Mouse (Mus musculus): ENCODE results near the gene Crebbp. TPM values are rescaled to one million over a fixed set of nuclear protein-coding genes. Genes with fewer than 3 reads are reported as not detected.
"Not testable (repeated sequence)": the region's sequence is repeated elsewhere in the genome, so short reads cannot be mapped to it uniquely, and the experiment has no call there.

Crebbp gene
- polyA plus RNA-seq (2014; fragmentation: Nextera tagmentation; extraction: Ambion mirVana), result 39.4 and 40.8 TPM in 2 replicates

- ATAC-seq (replicated peaks; ENCODE audit: low FRiP score) (peak; percentile 94), DNase-seq (ENCODE audit: low spot score) (peak; percentile 98)
- H3K9me3 ChIP-seq (ENCODE audit: control insufficient read depth, low read length), result no peaks in the 10 kb centered on the region
- H3K9ac ChIP-seq (ENCODE audit: low read length), result peak within 1 kb of the TSS; percentile 97
- peak within 1 kb of the TSS; percentile 83 for H3K4me2 ChIP-seq (ENCODE audit: low read depth, low read length, severe bottlenecking)
- H3K27me3 ChIP-seq (ENCODE audit: control insufficient read depth, insufficient read depth, low read length), result no peaks in the 10 kb centered on the region
- H3K27ac ChIP-seq (ENCODE audit: low read depth, low read length), result peak within 1 kb of the TSS; percentile 95
- H3K4me3 ChIP-seq (ENCODE audit: low read depth, low read length), result peak within 1 kb of the TSS; percentile 93
- H3K4me1 ChIP-seq (replicated peaks; ENCODE audit: control insufficient read depth, insufficient read depth, low read length), result 0 out of 2 replicates have a peak, but pooled peaks cover 2% of the 10 kb centered on the region
- no peaks in the 10 kb centered on the region for H3K36me3 ChIP-seq (ENCODE audit: control insufficient read depth, insufficient read depth, low read length)
- WGBS, result under 1% methylated on average over 75 of the region's 92 CpGs
Measured at GRCm38 (mm10) chr16:4213799-4214551, at the start of gene Crebbp. Crebbp (minus strand) TSS chr16:4213997.

- Histone ChIP-seq H3K36me3 (ENCODE audit: control insufficient read depth, insufficient read depth, low read length) (no peaks in the 10 kb centered on the region), H3K4me2 (ENCODE audit: low read depth, low read length, severe bottlenecking) (no peak overlapping the region), H3K9ac (ENCODE audit: low read length) (no peak overlapping the region), H3K27me3 (ENCODE audit: control insufficient read depth, insufficient read depth, low read length) (peaks cover 2% of the 10 kb centered on the region; the same call in 1 of the 2 replicates), H3K4me1 (replicated peaks; ENCODE audit: control insufficient read depth, insufficient read depth, low read length) (peaks cover 2% of the 10 kb centered on the region; the same call in 1 of the 2 replicates), H3K9me3 (ENCODE audit: control insufficient read depth, low read length) (no peaks in the 10 kb centered on the region), H3K4me3 (ENCODE audit: low read depth, low read length) (no peak overlapping the region), H3K27ac (ENCODE audit: low read depth, low read length) (no peak overlapping the region)
- 90% methylated on average over 3 of the region's 3 CpGs for WGBS
- ATAC-seq (replicated peaks; ENCODE audit: low FRiP score) (no peak), DNase-seq (ENCODE audit: low spot score) (no peak)
Measured at GRCm38 (mm10) chr16:4263486-4263885, 49.7 kb upstream of the Crebbp start.

- no peak overlapping the region for H3K4me3 ChIP-seq (ENCODE audit: low read depth, low read length)
- no peaks in the 10 kb centered on the region for H3K9me3 ChIP-seq (ENCODE audit: control insufficient read depth, low read length)
- no peak overlapping the region for H3K27ac ChIP-seq (ENCODE audit: low read depth, low read length)
- H3K9ac ChIP-seq (ENCODE audit: low read length), result no peak overlapping the region
- ATAC-seq (replicated peaks; ENCODE audit: low FRiP score) (no peak), DNase-seq (ENCODE audit: low spot score) (no peak)
- WGBS, result 86% methylated on average over 2 of the region's 2 CpGs
- H3K4me1 ChIP-seq (replicated peaks; ENCODE audit: control insufficient read depth, insufficient read depth, low read length), result no peaks in the 10 kb centered on the region
- H3K36me3 ChIP-seq (ENCODE audit: control insufficient read depth, insufficient read depth, low read length), result no peaks in the 10 kb centered on the region
- H3K27me3 ChIP-seq (ENCODE audit: control insufficient read depth, insufficient read depth, low read length), result no peaks in the 10 kb centered on the region
- H3K4me2 ChIP-seq (ENCODE audit: low read depth, low read length, severe bottlenecking), result no peak overlapping the region
Measured at GRCm38 (mm10) chr16:4257546-4257945, 43.7 kb upstream of the Crebbp start.

- Histone ChIP-seq H3K9ac (ENCODE audit: low read length) (no peak overlapping the region), H3K27me3 (ENCODE audit: control insufficient read depth, insufficient read depth, low read length) (no peaks in the 10 kb centered on the region), H3K4me1 (replicated peaks; ENCODE audit: control insufficient read depth, insufficient read depth, low read length) (no peaks in the 10 kb centered on the region), H3K4me2 (ENCODE audit: low read depth, low read length, severe bottlenecking) (no peak overlapping the region), H3K36me3 (ENCODE audit: control insufficient read depth, insufficient read depth, low read length) (no peaks in the 10 kb centered on the region), H3K27ac (ENCODE audit: low read depth, low read length) (no peak overlapping the region), H3K9me3 (ENCODE audit: control insufficient read depth, low read length) (no peaks in the 10 kb centered on the region; the same call in 1 of the 2 replicates), H3K4me3 (ENCODE audit: low read depth, low read length) (no peak overlapping the region)
- ATAC-seq (replicated peaks; ENCODE audit: low FRiP score) (no peak), DNase-seq (ENCODE audit: low spot score) (no peak)
- WGBS, result 86% methylated on average over 3 of the region's 3 CpGs
Measured at GRCm38 (mm10) chr16:4248791-4249190, 35.0 kb upstream of the Crebbp start.

- 97% methylated on average over 1 of the region's 1 CpGs for WGBS
- H3K4me3 ChIP-seq (ENCODE audit: low read depth, low read length); H3K4me2 ChIP-seq (ENCODE audit: low read depth, low read length, severe bottlenecking); H3K4me1 ChIP-seq (replicated peaks; ENCODE audit: control insufficient read depth, insufficient read depth, low read length); H3K27me3 ChIP-seq (ENCODE audit: control insufficient read depth, insufficient read depth, low read length); H3K9me3 ChIP-seq (ENCODE audit: control insufficient read depth, low read length); H3K9ac ChIP-seq (ENCODE audit: low read length); ATAC-seq (replicated peaks; ENCODE audit: low FRiP score); H3K36me3 ChIP-seq (ENCODE audit: control insufficient read depth, insufficient read depth, low read length); H3K27ac ChIP-seq (ENCODE audit: low read depth, low read length); DNase-seq (ENCODE audit: low spot score): not testable (repeated sequence)
Measured at GRCm38 (mm10) chr16:4245241-4245640, 31.4 kb upstream of the Crebbp start.

GRCm38 (mm10) chr16:4236131-4236530 is 22.3 kb upstream of the Crebbp start:
- H3K27ac ChIP-seq (ENCODE audit: low read depth, low read length), result no peak overlapping the region
- no peak for DNase-seq (ENCODE audit: low spot score)
- H3K4me2 ChIP-seq (ENCODE audit: low read depth, low read length, severe bottlenecking), result no peak overlapping the region
- H3K9me3 ChIP-seq (ENCODE audit: control insufficient read depth, low read length), result no peaks in the 10 kb centered on the region
- no peak overlapping the region for H3K4me3 ChIP-seq (ENCODE audit: low read depth, low read length)
- WGBS, result 82% methylated on average over 4 of the region's 4 CpGs
- no peaks in the 10 kb centered on the region for H3K27me3 ChIP-seq (ENCODE audit: control insufficient read depth, insufficient read depth, low read length)
- H3K4me1 ChIP-seq (replicated peaks; ENCODE audit: control insufficient read depth, insufficient read depth, low read length), result no peaks in the 10 kb centered on the region
- no peak overlapping the region for H3K9ac ChIP-seq (ENCODE audit: low read length)
- H3K36me3 ChIP-seq (ENCODE audit: control insufficient read depth, insufficient read depth, low read length), result no peaks in the 10 kb centered on the region
- no peak for ATAC-seq (replicated peaks; ENCODE audit: low FRiP score)

GRCm38 (mm10) chr16:4235587-4235986 is 21.8 kb upstream of the Crebbp start:
- Histone ChIP-seq H3K27me3 (ENCODE audit: control insufficient read depth, insufficient read depth, low read length) (no peaks in the 10 kb centered on the region), H3K27ac (ENCODE audit: low read depth, low read length) (no peak overlapping the region), H3K4me1 (replicated peaks; ENCODE audit: control insufficient read depth, insufficient read depth, low read length) (no peaks in the 10 kb centered on the region), H3K4me3 (ENCODE audit: low read depth, low read length) (no peak overlapping the region), H3K9ac (ENCODE audit: low read length) (no peak overlapping the region), H3K4me2 (ENCODE audit: low read depth, low read length, severe bottlenecking) (no peak overlapping the region), H3K36me3 (ENCODE audit: control insufficient read depth, insufficient read depth, low read length) (no peaks in the 10 kb centered on the region), H3K9me3 (ENCODE audit: control insufficient read depth, low read length) (no peaks in the 10 kb centered on the region)
- DNase-seq (ENCODE audit: low spot score) (no peak), ATAC-seq (replicated peaks; ENCODE audit: low FRiP score) (no peak)

- no peak overlapping the region for H3K9ac ChIP-seq (ENCODE audit: low read length)
- ATAC-seq (replicated peaks; ENCODE audit: low FRiP score) (no peak), DNase-seq (ENCODE audit: low spot score) (no peak)
- whole genome bisulfite sequencing, result 91% methylated on average over 2 of the region's 2 CpGs
- no peaks in the 10 kb centered on the region for H3K36me3 ChIP-seq (ENCODE audit: control insufficient read depth, insufficient read depth, low read length)
- no peaks in the 10 kb centered on the region for H3K27me3 ChIP-seq (ENCODE audit: control insufficient read depth, insufficient read depth, low read length)
- H3K4me2 ChIP-seq (ENCODE audit: low read depth, low read length, severe bottlenecking), result no peak overlapping the region
- no peak overlapping the region for H3K4me3 ChIP-seq (ENCODE audit: low read depth, low read length)
- no peak overlapping the region for H3K27ac ChIP-seq (ENCODE audit: low read depth, low read length)
- no peaks in the 10 kb centered on the region for H3K9me3 ChIP-seq (ENCODE audit: control insufficient read depth, low read length)
- no peaks in the 10 kb centered on the region for H3K4me1 ChIP-seq (replicated peaks; ENCODE audit: control insufficient read depth, insufficient read depth, low read length)
Measured at GRCm38 (mm10) chr16:4225841-4226240, 12.0 kb upstream of the Crebbp start.

All from forebrain, embryonic 11.5 days (tissue).